Mouse (Mus musculus): ENCODE results near the gene Thtpa.

The Thtpa gene

GRCm38 (mm10) chr14:55094704-55095231, at the start of gene Thtpa:
Gene Thtpa (plus strand): TSS chr14:55094784.
- DNase-seq (ENCODE audit: extremely low spot score, low read depth, low spot score) = no peak

- no peak for DNase-seq (ENCODE audit: extremely low spot score, low read depth, low spot score)
Observed at GRCm38 (mm10) chr14:55047971-55048531, 46.5 kb upstream of the Thtpa start.

DNA sequence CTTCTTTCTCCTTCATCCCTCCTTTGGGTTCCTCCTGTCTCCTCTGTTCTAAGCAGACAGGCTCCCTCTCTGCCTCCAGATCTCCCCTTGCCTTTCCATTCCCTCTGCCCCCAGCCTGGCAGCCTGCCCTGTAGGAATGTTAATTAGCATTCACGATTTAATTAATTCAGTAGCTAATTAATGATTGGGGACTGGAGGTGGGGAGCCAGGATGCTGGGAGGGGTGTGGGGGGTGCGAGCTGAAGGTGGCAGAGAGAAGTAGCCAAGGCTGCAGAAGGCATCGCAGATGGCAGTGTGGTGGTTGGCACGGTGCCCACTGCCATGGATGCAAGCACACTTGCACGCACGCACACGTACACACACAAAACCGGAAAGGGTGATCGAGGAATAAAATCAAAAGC, 42.1 kb upstream of the Thtpa start:
- no peak for DNase-seq (ENCODE audit: extremely low spot score, low read depth, low spot score)

DNA sequence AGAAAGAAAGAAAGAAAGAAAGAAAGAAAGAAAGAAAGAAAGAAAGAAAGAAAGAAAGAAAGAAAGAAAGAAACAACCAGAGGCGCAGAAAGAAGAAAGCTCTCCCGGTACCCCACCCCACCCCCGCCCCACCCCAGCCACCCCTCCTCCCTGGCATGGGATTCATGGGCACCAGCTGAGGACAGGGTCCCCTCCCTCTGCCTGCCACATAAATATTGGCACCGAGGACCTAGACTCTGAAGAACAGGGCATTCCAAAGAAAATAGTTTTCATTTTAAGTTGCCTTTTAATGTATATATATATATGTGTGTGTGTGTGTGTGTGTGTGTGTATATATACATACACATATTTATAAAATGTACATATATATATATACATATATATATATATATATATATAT, 41.5 kb upstream of the Thtpa start:
- DNase-seq (ENCODE audit: extremely low spot score, low read depth, low spot score) = no peak

GRCm38 (mm10) chr14:55053708-55054190, 40.8 kb upstream of the Thtpa start:
- no peak for DNase-seq (ENCODE audit: extremely low spot score, low read depth, low spot score)

DNA sequence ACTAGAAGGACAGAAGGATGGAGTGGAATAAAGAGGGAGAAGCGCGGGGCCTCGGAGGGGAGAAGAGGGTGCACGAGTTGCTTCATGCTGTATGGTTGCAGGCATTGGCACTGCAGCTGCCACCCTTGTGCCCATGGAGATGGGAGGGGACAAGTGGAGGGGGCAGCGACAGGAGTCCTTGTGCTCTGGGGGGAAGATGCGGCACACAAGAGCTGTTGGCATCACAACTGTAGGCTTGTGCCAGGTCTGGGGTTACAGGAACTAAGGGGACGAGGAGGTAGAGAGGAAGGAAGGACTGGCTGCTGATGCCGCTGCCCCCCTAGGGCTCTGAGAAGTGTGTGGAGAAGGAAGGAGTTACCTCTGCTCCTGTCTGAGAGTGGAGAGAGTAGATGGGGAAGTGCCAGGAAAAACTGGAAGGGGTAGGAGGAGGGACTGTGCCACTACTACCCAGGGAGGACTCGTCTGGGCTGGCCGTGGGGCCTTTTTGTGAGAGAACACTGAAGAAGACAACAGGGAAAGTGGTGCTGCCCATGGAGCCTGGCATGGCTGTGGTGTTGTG, 40.3 kb upstream of the Thtpa start:
- DNase-seq (ENCODE audit: extremely low spot score, low read depth, low spot score) = no peak

DNA sequence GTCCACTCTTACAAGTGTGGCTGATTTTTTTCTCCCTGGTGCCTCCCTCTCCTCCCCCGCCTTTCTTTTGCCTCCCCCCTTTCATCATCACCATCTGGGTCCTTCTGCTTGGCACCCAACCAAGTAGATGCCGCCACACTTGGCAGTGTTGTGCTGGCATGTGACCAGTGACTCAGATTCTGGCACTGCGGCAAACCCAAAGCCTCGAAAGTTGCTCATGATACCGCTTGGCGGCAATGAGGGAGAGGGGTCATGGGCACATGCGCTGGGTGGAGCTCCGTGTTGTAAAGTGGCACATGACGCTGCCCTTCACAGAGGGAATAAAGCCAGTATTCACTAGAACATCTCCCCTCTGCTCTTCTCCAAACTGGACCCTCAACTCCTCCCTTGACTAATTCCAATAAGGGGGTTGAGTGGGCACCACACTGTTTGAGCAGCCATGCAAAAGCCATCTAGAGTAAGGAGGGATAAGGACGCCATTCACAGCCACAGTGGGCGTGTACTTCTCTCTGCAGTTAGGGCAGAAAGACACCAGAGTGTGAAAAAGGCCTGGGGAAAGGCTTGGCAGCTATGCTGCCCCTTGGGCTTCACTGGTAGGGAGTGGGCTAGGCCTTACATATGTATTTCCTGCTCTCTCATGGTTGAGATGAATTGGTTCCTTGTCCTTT, 39.3 kb upstream of the Thtpa start:
- DNase-seq (ENCODE audit: extremely low spot score, low read depth, low spot score) = no peak

DNA sequence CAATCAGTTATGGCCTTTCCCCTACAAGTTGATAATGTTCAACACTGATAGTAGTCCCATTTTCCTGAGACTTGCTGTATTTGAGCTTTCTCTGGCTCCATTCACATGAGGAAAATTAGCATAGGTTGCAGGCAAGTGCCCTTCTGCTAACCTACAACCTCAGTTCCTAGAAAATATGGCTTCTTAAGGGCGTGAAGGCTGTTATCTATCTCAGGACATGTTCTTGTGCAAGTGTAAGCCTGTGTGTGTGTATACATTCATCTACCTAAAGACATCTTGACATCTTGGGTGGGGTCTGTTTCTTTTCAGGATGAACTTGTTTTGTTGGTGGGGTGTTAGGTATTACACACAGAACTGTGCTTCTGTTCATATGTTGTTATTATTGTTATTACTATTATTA, 35.6 kb upstream of the Thtpa start:
- DNase-seq (ENCODE audit: extremely low spot score, low read depth, low spot score) = no peak

DNA sequence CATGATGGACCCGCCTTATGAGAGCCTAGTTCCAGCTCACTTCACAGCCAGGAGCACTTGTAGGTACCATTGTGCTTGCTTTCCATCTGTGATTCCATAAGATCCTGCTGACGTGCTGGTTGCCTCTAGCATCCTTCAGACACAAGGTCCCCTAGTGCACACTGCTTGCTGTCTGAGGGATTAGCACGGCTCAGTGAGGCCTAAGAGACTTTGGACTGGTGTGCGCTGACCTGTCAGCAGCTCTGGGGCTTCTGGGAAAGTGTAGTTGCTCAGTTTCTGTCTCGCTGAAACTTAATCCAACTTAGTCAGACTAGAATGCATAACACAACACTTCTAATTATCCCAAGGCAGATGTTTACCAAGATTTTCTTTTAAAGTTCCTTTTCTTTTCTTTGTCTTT, 34.7 kb upstream of the Thtpa start:
- DNase-seq (ENCODE audit: extremely low spot score, low read depth, low spot score) = no peak

GRCm38 (mm10) chr14:55061845-55062244, 32.7 kb upstream of the Thtpa start:
- DNase-seq (ENCODE audit: extremely low spot score, low read depth, low spot score) = no peak

DNA sequence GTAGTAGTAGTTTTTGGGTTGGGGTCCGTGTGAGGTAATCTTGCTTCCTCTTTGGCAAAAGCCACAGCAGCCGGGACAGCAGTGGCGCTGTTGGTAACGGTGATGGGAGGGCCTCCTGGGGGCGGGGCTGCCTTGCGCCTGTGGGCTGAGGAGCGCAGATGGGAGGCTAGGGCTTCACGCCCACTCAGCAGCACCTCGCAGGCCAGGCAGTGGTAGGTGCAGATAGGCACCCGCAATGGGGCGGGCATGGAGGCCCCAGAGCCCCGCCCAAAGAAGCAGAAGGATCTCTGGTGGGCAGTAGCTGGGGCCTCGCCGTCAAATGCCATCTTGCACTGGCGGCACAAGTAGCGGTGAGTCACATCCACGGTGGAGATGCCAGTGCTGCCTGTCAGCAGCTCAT, 32.0 kb upstream of the Thtpa start:
- DNase-seq (ENCODE audit: extremely low spot score, low read depth, low spot score) = no peak

DNA sequence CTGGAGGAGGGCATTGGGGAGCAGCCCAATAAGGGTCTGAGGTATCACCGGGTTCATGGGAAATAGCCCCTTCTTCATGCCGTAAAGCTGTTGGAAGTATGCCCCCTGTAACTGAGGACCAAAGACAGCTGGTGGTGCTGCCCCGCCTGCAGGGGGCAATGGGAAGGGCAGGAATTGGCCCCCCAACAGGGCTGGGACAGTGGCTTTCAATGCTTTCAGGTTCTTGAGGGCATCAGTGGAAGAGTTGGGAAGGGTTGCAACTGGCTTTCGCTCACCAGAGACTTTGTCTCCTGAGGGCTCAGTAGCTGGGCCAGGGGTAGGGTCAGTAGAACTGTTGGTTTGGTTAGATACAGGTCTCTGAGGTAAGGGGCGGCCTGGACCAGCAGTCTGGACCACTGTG, 31.5 kb upstream of the Thtpa start:
- no peak for DNase-seq (ENCODE audit: extremely low spot score, low read depth, low spot score)

DNA sequence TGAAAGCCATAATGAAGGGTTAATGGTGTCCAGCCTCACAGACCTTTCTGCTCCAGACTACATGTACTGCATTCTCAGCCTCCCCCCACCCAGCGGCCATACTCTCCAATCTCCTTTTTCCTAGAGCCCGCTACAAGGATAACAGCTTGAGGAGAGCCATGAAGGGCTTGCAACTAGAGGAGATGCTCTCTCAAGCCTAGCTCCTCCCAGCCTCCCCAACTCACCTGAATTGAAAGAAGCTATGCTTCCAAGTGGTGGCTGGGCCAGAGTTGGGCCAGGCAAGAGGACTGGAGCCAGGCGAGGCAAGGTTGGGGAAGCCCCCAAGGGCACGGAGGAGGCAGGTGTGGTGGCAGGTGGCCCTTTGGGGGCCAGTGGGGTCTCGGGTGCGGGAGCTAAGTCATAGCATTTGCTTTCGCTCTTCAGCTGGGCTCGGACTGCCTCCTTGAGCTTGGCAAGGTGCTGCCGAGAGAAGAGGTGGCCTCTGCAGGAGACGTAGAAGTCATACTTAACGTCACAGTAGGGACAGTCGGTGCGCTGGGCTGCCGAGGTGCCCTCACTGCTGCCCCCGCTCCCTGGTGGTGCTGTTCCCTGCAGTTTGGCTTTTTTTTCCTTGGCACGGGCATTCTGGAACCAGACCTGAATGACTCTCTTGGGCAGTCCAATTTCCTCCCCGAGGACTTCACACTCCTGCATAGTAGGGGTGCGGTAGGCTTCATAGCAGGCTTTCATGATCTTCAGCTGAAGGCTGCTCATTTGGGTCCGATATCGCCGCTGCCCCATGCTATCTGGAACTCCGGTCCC, 30.8 kb upstream of the Thtpa start:
- DNase-seq (ENCODE audit: extremely low spot score, low read depth, low spot score) = no peak

DNA sequence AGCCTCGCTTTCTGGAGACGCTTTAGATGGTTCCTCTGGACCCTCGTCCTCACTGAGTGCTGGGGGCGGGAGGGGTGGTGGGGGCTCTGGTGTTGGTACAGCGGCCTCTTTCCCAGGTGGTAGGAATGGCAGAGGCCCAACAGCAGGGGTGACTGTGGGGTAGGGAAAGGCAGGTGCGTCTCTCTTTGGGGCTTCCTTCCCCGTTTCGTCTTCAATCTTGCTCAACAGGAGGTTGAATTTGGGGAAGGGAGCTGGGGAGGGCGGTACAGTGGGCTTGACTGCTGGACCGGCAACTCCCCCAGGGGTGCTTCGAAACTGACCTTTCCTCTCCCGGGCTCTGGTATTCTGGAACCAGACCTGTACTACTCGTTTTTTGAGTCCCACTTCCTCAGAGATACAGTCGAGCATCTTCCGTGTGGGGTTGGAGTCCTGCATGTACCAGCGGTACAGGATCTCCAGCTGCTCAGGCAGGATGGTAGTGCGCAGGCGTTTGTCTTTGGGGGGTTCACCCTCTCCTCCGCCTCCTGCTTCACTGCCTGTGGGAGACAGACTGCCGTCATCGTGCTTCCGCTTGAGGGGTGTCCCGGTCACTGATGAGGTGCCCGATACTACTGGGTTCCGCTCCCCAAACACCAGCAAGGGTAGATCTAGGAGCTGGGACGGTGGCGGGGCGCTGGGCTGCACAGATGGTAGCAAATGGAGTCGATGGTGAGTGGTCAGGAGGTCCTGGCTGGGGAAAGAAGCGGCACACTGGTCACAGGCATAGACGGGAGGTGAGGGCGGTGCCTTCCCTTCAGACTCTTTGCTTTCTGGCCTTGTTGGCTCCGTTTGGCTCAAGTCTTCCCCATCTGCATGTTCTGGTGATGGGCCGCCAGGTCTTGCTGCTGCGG, 29.9 kb upstream of the Thtpa start:
- DNase-seq (ENCODE audit: extremely low spot score, low read depth, low spot score) = no peak

- no peak for DNase-seq (ENCODE audit: extremely low spot score, low read depth, low spot score)
Observed at GRCm38 (mm10) chr14:55065391-55065790, 29.2 kb upstream of the Thtpa start.

DNA sequence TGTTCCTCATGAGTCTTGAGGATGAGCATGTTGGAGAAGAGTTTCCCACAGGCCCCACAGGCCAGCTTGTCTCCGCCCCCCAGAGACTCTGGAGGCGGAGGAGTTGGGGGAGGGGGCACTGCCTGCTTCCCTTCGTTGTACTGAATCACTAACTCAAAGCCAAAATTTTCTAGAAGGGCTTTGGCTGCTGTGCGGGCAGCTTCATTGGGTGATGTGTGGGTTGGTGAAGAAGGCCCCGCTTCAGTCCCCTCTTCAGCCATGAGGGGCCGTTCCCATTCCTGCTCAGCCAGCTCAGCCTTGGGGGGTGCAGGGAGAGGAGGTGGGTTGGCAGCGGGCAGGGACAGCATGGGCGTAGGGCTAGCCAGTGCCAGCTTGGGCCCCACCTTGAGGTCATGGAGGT, 28.5 kb upstream of the Thtpa start:
- DNase-seq (ENCODE audit: extremely low spot score, low read depth, low spot score) = no peak

GRCm38 (mm10) chr14:55071756-55072155, 22.8 kb upstream of the Thtpa start:
- DNase-seq (ENCODE audit: extremely low spot score, low read depth, low spot score) = no peak

DNA sequence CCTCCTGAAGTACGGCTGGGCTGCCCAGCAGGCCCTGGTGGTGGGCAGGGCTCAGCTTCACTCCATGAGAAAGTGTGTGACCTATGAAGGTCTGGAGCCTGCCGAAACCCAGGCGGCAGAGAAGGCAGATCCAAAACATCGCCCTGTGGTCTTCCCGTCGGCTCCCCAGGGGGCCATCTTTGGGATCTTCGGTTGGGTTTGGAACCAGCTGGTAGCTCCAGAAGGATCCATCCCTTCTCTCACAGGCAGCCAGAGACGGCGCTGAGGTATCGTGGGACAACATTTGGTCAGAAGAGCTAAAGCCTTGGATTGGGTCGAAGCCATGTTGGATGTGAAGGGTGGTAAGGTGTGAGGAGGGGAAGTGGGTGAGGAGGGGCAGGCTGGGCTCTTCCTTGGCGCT, 20.2 kb upstream of the Thtpa start:
- no peak for DNase-seq (ENCODE audit: extremely low spot score, low read depth, low spot score)

GRCm38 (mm10) chr14:55076224-55076623, 18.4 kb upstream of the Thtpa start:
- DNase-seq (ENCODE audit: extremely low spot score, low read depth, low spot score) = no peak

- DNase-seq (ENCODE audit: extremely low spot score, low read depth, low spot score) = no peak
Observed at GRCm38 (mm10) chr14:55076956-55077355, 17.6 kb upstream of the Thtpa start.

All from hindlimb bud, embryonic 11.5 days (tissue).